ENCODE assay signal across 9 mouse cellular contexts in the genomic region with DNA sequence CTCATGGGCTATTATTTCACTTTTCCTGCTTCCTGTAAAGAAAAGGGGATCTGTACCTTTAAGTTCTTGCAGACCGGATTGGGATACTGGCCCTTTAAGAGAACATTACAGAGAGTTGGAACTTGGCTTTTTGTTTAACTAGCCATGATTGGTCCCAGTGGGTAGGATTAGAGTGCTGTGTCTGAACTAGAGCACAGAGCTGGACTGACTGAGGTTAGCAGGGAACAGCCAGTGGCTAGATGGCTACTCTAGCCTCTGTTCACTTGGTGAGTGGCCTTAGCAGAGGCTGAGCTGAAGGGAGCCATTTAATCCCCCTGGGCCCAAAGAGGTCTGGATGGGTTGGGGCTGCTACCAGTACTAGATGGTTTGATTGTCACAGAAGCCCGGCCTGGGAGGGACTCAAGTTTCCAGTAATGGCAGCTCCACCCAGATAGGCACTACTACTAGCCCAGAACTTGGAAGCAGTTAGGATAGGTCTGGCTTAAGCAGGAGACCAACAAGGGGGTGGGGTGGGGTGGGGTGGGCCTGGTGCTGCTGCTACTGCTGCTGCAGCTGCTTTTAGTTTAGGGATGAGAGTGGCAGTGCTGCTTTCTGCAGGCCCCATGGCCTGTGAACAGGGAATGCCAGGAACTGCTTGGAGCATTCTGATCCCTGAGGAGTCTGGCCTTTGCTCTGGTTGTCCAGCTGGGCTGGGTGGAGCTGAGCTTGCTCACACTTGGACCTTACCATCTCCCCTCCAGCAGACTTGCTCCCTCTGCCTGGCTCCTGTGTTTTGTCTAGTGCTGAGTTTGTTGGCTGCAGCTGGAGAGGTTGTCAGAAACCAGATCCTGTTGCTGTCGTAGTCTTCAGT.
DNase-seq lines count a peak whose midpoint lies in the region; ATAC-seq lines count a peak whose summit lies in the region.
"Had no signal": no experiment of that assay in that cellular context is flagged by ENCODE, and none has a peak within 500 bp of the region (broad histone marks: within the 10 kb centered on the region; RNA-seq: fewer than 3 reads in every experiment).

No protein-coding gene starts in this region.

- H3K9ac ChIP-seq in embryonic facial prominence, embryonic 13.5 days: 0 out of 2 replicates have a peak overlapping the region, but pooled peaks have one; percentile 27
- peak overlapping the region; percentile 63 for H3K9ac ChIP-seq in heart, embryonic 12.5 days
- peak overlapping the region; percentile 48 for H3K9ac ChIP-seq in kidney, embryonic 16.5 days (replicated peaks; ENCODE audit: low read length)

- H3K4me3 ChIP-seq in embryonic facial prominence, embryonic 13.5 days: peak overlapping the region; percentile 14; the same call in 1 of the 2 replicates
- peak overlapping the region; percentile 25; the same call in 1 of the 2 replicates for H3K4me3 ChIP-seq in heart, embryonic 12.5 days
- peak overlapping the region; percentile 27 for H3K4me3 ChIP-seq in kidney, embryonic 16.5 days (ENCODE audit: low read length)
- H3K4me3 ChIP-seq: erythroblast, embryonic 14.5 days had no signal

- H3K9me3 ChIP-seq in embryonic facial prominence, embryonic 13.5 days: no peaks in the 10 kb centered on the region
- H3K9me3 ChIP-seq in heart, embryonic 12.5 days (replicated peaks): no peaks in the 10 kb centered on the region
- no peaks in the 10 kb centered on the region for H3K9me3 ChIP-seq in kidney, embryonic 16.5 days (ENCODE audit: low read length)

- peak; percentile 59 for DNase-seq in ZHBTc4 (ENCODE audit: low read depth, low spot score)
- no peak for DNase-seq in layer of hippocampus, postnatal 25 days (ENCODE audit: extremely low spot score in 1 of 2, low spot score in 1 of 2)
- DNase-seq in B cell, adult 2 months: no peak
- DNase-seq in spleen, adult 18-20 months: no peak

- peak overlapping the region; percentile 92 for H3K27ac ChIP-seq in embryonic facial prominence, embryonic 13.5 days
- peak overlapping the region; percentile 92 for H3K27ac ChIP-seq in heart, embryonic 12.5 days (ENCODE audit: poor library complexity, severe bottlenecking)
- H3K27ac ChIP-seq in kidney, embryonic 16.5 days (ENCODE audit: low read length): peak overlapping the region; percentile 91

- peaks cover 4% of the 10 kb centered on the region; the same call in 1 of the 2 replicates for H3K36me3 ChIP-seq in embryonic facial prominence, embryonic 13.5 days
- no peaks in the 10 kb centered on the region for H3K36me3 ChIP-seq in heart, embryonic 12.5 days
- no peaks in the 10 kb centered on the region; the same call in 1 of the 2 replicates for H3K36me3 ChIP-seq in kidney, embryonic 16.5 days (ENCODE audit: insufficient read depth, low read length)

- H3K4me1 ChIP-seq in embryonic facial prominence, embryonic 13.5 days: peaks cover 97% of the 10 kb centered on the region
- peaks cover 100% of the 10 kb centered on the region for H3K4me1 ChIP-seq in heart, embryonic 12.5 days (replicated peaks)
- H3K4me1 ChIP-seq in kidney, embryonic 16.5 days (ENCODE audit: insufficient read depth, low read length): peaks cover 56% of the 10 kb centered on the region

- H3K4me2 ChIP-seq in embryonic facial prominence, embryonic 13.5 days: peak overlapping the region; percentile 52
- peak overlapping the region; percentile 52 for H3K4me2 ChIP-seq in heart, embryonic 12.5 days
- peak overlapping the region; percentile 42 for H3K4me2 ChIP-seq in kidney, embryonic 16.5 days (replicated peaks; ENCODE audit: low read depth, low read length)

- ATAC-seq in embryonic facial prominence, embryonic 13.5 days (ENCODE audit: insufficient number of reproducible peaks, insufficient read depth, low FRiP score, low TSS enrichment, low read depth): peak; percentile 38; the same call in 1 of the 2 replicates
- ATAC-seq in heart, embryonic 12.5 days (ENCODE audit: insufficient number of reproducible peaks, low FRiP score): no peak
- peak; percentile 70 for ATAC-seq in kidney, embryonic 16.5 days (ENCODE audit: low FRiP score, low TSS enrichment)
- ATAC-seq in megakaryocyte, adult 5-6 weeks (ENCODE audit: poor library complexity, severe bottlenecking): peak; percentile 26; the same call in 1 of the 2 replicates

- WGBS in embryonic facial prominence, embryonic 13.5 days: 8% methylated on average over 3 of the region's 3 CpGs
- WGBS in heart, embryonic 12.5 days: 22% methylated on average over 3 of the region's 3 CpGs
- WGBS in kidney, embryonic 16.5 days: 23% methylated on average over 3 of the region's 3 CpGs

- no peaks in the 10 kb centered on the region for H3K27me3 ChIP-seq in embryonic facial prominence, embryonic 13.5 days
- no peaks in the 10 kb centered on the region for H3K27me3 ChIP-seq in heart, embryonic 12.5 days (replicated peaks)
- no peaks in the 10 kb centered on the region for H3K27me3 ChIP-seq in kidney, embryonic 16.5 days (ENCODE audit: insufficient read depth, low read length)
